ENCODE assay signal across 20 mouse cellular contexts in the genomic region with DNA sequence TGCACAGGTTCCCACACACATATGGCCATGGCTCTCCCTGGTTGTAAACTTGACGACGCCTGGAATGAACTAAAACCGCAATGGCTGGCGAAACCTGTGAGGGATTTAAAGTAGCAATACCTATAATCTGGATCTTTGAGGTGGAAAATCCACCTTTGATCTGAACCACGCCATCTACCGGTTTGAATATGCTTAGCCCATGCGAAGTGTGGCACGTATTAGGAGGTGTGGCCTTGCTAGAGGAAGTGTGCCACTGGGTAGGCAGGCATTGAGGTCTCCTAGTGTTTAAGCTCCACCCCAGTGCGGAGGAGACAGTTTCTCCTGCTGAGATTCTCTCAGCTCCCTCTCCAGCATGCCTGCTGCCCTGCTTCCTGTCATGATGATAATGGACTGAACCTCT. TPM values are rescaled to one million over a fixed set of nuclear protein-coding genes. Genes with fewer than 3 reads are reported as not detected.
DNase-seq lines count a peak whose midpoint lies in the region; ATAC-seq and TF ChIP-seq lines count a peak whose summit lies in the region.
"Had no signal": no experiment of that assay in that cellular context is flagged by ENCODE, and none has a peak within 500 bp of the region (broad histone marks: within the 10 kb centered on the region; RNA-seq: fewer than 3 reads in every experiment).

No protein-coding gene starts in this region.

- peaks cover 5% of the 10 kb centered on the region; the same call in 1 of the 2 replicates for H3K4me1 ChIP-seq in liver, postnatal 0 days (ENCODE audit: insufficient read depth)
- peaks cover 6% of the 10 kb centered on the region for H3K4me1 ChIP-seq in hindbrain, embryonic 12.5 days

- TF ChIP-seq CTCF in liver, postnatal 0 days (IDR thresholded peaks at IDR 0.05; ENCODE audit: low read depth), result peak; percentile 29; the same call in 1 of the 2 replicates

- H3K27ac ChIP-seq in liver, postnatal 0 days (ENCODE audit: low read depth), result no peak overlapping the region
- H3K27ac ChIP-seq in hindbrain, embryonic 12.5 days, result no peak overlapping the region
- H3K27ac ChIP-seq: embryonic facial prominence, embryonic 15.5 days; forebrain, embryonic 13.5 days; heart, adult 2 months; hindbrain, embryonic 14.5 days; limb, embryonic 10.5 days; liver, embryonic 15.5 days; midbrain, embryonic 15.5 days; neural tube, embryonic 13.5 days had no signal

- no peak overlapping the region for H3K4me2 ChIP-seq in liver, postnatal 0 days (ENCODE audit: low read depth, low read length)
- no peak overlapping the region for H3K4me2 ChIP-seq in hindbrain, embryonic 12.5 days (replicated peaks)
- H3K4me2 ChIP-seq: embryonic facial prominence, embryonic 15.5 days; midbrain, embryonic 15.5 days; neural tube, embryonic 13.5 days had no signal

- no peaks in the 10 kb centered on the region for H3K9me3 ChIP-seq in liver, postnatal 0 days (ENCODE audit: low read length)
- no peaks in the 10 kb centered on the region for H3K9me3 ChIP-seq in hindbrain, embryonic 12.5 days (replicated peaks)
- H3K9me3 ChIP-seq: embryonic facial prominence, embryonic 15.5 days; forebrain, embryonic 13.5 days; limb, embryonic 10.5 days; liver, embryonic 15.5 days; midbrain, embryonic 15.5 days; neural tube, embryonic 13.5 days had no signal

- 66% methylated on average over 9 of the region's 9 CpGs for WGBS in liver, postnatal 0 days (ENCODE audit: insufficient replicate concordance)
- WGBS in hindbrain, embryonic 12.5 days, result 65% methylated on average over 9 of the region's 9 CpGs

- no peak overlapping the region for H3K4me3 ChIP-seq in liver, postnatal 0 days (ENCODE audit: low read depth, low read length)
- no peak overlapping the region for H3K4me3 ChIP-seq in hindbrain, embryonic 12.5 days
- H3K4me3 ChIP-seq: embryonic facial prominence, embryonic 15.5 days; forebrain, embryonic 13.5 days; heart, adult 2 months; limb, embryonic 10.5 days; liver, embryonic 15.5 days; midbrain, embryonic 15.5 days; neural tube, embryonic 13.5 days had no signal

- H3K27me3 ChIP-seq in liver, postnatal 0 days (ENCODE audit: insufficient read depth, low read length), result no peaks in the 10 kb centered on the region
- no peaks in the 10 kb centered on the region for H3K27me3 ChIP-seq in hindbrain, embryonic 12.5 days
- H3K27me3 ChIP-seq: embryonic facial prominence, embryonic 15.5 days; forebrain, embryonic 13.5 days; liver, embryonic 15.5 days; midbrain, embryonic 15.5 days; neural tube, embryonic 13.5 days had no signal

- TF ChIP-seq EP300 in liver, postnatal 0 days (IDR thresholded peaks at IDR 0.05; ENCODE audit: low read depth), result no peak

- peak; percentile 59 for DNase-seq in CD4-positive, CD25-positive, alpha-beta regulatory T cell, adult 2 months (ENCODE audit: low read depth, low spot score)
- DNase-seq in liver, postnatal 0 days, result no peak
- DNase-seq in liver, result no peak
- DNase-seq in ES-CJ7 (ENCODE audit: low read depth, low spot score), result peak; percentile 93
- DNase-seq in heart, adult 11 months, result no peak
- DNase-seq: heart, adult 2 months; heart, postnatal 10 days; kidney, postnatal 4 days; layer of hippocampus, postnatal 36 days; lung, postnatal 4 days had no signal

- ATAC-seq in CD4-positive, CD25-positive, alpha-beta regulatory T cell, adult 4 months, result no peak
- ATAC-seq in liver, postnatal 0 days, result no peak
- ATAC-seq in megakaryocyte progenitor cell, adult 5-6 weeks (replicated peaks; ENCODE audit: poor library complexity), result peak; percentile 37; the same call in 1 of the 2 replicates
- no peak for ATAC-seq in hindbrain, embryonic 12.5 days (ENCODE audit: low FRiP score)

- no peak overlapping the region for H3K9ac ChIP-seq in liver, postnatal 0 days (replicated peaks)
- H3K9ac ChIP-seq in hindbrain, embryonic 12.5 days, result no peak overlapping the region
- H3K9ac ChIP-seq: embryonic facial prominence, embryonic 15.5 days; forebrain, embryonic 13.5 days; hindbrain, embryonic 14.5 days; liver, embryonic 15.5 days; midbrain, embryonic 15.5 days; neural tube, embryonic 13.5 days had no signal

- H3K36me3 ChIP-seq in liver, postnatal 0 days (replicated peaks; ENCODE audit: insufficient read depth, low read length), result no peaks in the 10 kb centered on the region
- H3K36me3 ChIP-seq in hindbrain, embryonic 12.5 days, result no peaks in the 10 kb centered on the region
- H3K36me3 ChIP-seq: embryonic facial prominence, embryonic 15.5 days; liver, embryonic 15.5 days; midbrain, embryonic 15.5 days; neural tube, embryonic 13.5 days had no signal

RNA-seq across cellular contexts. Expression of gene Tmem170, which starts 1.2 kb away (rescaled TPM):
- polyA plus RNA-seq in CD4-positive, CD25-positive, alpha-beta regulatory T cell, adult 4 months (2017; shearing (Covaris generic)), result 1 to 10 TPM; 7.5 to 9.2 TPM
- polyA plus RNA-seq in liver, postnatal 0 days (2015; fragmentation: Nextera tagmentation; extraction: Ambion mirVana), result 4.9 TPM in 2 replicates
- total RNA-seq in megakaryocyte progenitor cell, adult 5-6 weeks (2015), result 1.8 and 3.8 TPM in 2 replicates
- 0.78 and 0.87 TPM in 2 replicates for total RNA-seq in megakaryocyte progenitor cell, adult 5-6 weeks (2017)
- polyA plus RNA-seq in hindbrain, embryonic 12.5 days (2016; fragmentation: Nextera tagmentation; extraction: Ambion mirVana), result 7.5 and 8.5 TPM in 2 replicates

RNA-seq across cellular contexts. Expression of gene Cfdp1, which starts 23.6 kb away (rescaled TPM):
- 100 to 1,000 TPM; 120 to 140 TPM for polyA plus RNA-seq in CD4-positive, CD25-positive, alpha-beta regulatory T cell, adult 4 months (2017; shearing (Covaris generic))
- 48.9 and 51.3 TPM in 2 replicates for polyA plus RNA-seq in liver, postnatal 0 days (2015; fragmentation: Nextera tagmentation; extraction: Ambion mirVana)
- 147 and 168 TPM in 2 replicates for total RNA-seq in megakaryocyte progenitor cell, adult 5-6 weeks (2015)
- total RNA-seq in megakaryocyte progenitor cell, adult 5-6 weeks (2017), result 176 and 251 TPM in 2 replicates
- 192 and 212 TPM in 2 replicates for polyA plus RNA-seq in hindbrain, embryonic 12.5 days (2016; fragmentation: Nextera tagmentation; extraction: Ambion mirVana)

RNA-seq across cellular contexts. Expression of gene Chst5, which starts 32.5 kb away (rescaled TPM):
- not detected for polyA plus RNA-seq in CD4-positive, CD25-positive, alpha-beta regulatory T cell, adult 4 months (2017; shearing (Covaris generic))
- polyA plus RNA-seq in liver, postnatal 0 days (2015; fragmentation: Nextera tagmentation; extraction: Ambion mirVana), result not detected in 2 replicates
- total RNA-seq in megakaryocyte progenitor cell, adult 5-6 weeks (2015), result not detected in 2 replicates
- total RNA-seq in megakaryocyte progenitor cell, adult 5-6 weeks (2017), result not detected in 2 replicates
- 4.7 and 5.1 TPM in 2 replicates for polyA plus RNA-seq in hindbrain, embryonic 12.5 days (2016; fragmentation: Nextera tagmentation; extraction: Ambion mirVana)
- total RNA-seq: heart, adult 2 months; heart, postnatal 10 days had no signal
- polyA plus RNA-seq: heart, adult 2 months had no signal

RNA-seq across cellular contexts. Expression of gene Tmem231, which starts 56.0 kb away (rescaled TPM):
- polyA plus RNA-seq in CD4-positive, CD25-positive, alpha-beta regulatory T cell, adult 4 months (2017; shearing (Covaris generic)), result 1 to 10 TPM; 2.5 to 3.5 TPM
- polyA plus RNA-seq in liver, postnatal 0 days (2015; fragmentation: Nextera tagmentation; extraction: Ambion mirVana), result 0.56 and 1.0 TPM in 2 replicates
- 0.37 and 0.91 TPM in 2 replicates for total RNA-seq in megakaryocyte progenitor cell, adult 5-6 weeks (2015)
- total RNA-seq in megakaryocyte progenitor cell, adult 5-6 weeks (2017), result 0.68 and 0.79 TPM in 2 replicates
- polyA plus RNA-seq in hindbrain, embryonic 12.5 days (2016; fragmentation: Nextera tagmentation; extraction: Ambion mirVana), result 20.4 and 22.4 TPM in 2 replicates

Comparison
In these comparisons a context has a peak if more than half of its experiments do, and no peak if none do; other contexts are left out.
1. DNase-seq: peak in CD4-positive, CD25-positive, alpha-beta regulatory T cell, adult 2 months (single experiment) and ES-CJ7 (single experiment); none in liver, postnatal 0 days (single experiment), liver (single experiment) and heart, adult 11 months (single experiment).